Mouse (Mus musculus) liver, adult (tissue): Measurements from ENCODE around the gene Gnptg.

Source experiments
- GATA4 ChIP-seq: IDR thresholded peaks from 2 replicates; pipeline ENCODE4 v1.6.1; 2014; ENCODE audit warnings: mild to moderate bottlenecking, low read length; ENCODE audit not compliant: insufficient replicate concordance

Gnptg gene

GRCm38 (mm10) chr17:25219492-25220295 lies 20.2 kb downstream of the Gnptg start:
- TF ChIP-seq GATA4, result no peak

GRCm38 (mm10) chr17:25218967-25219366 lies 21.0 kb downstream of the Gnptg start:
- TF ChIP-seq GATA4, result no peak

GRCm38 (mm10) chr17:25215431-25215830 lies 24.5 kb downstream of the Gnptg start:
- TF ChIP-seq GATA4, result no peak

GRCm38 (mm10) chr17:25211705-25212104 lies 28.2 kb downstream of the Gnptg start:
- TF ChIP-seq GATA4, result no peak

- TF ChIP-seq GATA4, result no peak
Observed at GRCm38 (mm10) chr17:25210680-25211466, 29.1 kb downstream of the Gnptg start.

- TF ChIP-seq GATA4, result no peak
Observed at GRCm38 (mm10) chr17:25210006-25210405, 29.9 kb downstream of the Gnptg start.

- no peak for TF ChIP-seq GATA4
Observed at GRCm38 (mm10) chr17:25202401-25202800, 37.5 kb downstream of the Gnptg start.

- TF ChIP-seq GATA4, result no peak
Observed at GRCm38 (mm10) chr17:25189091-25189490, 50.8 kb downstream of the Gnptg start.

- no peak for TF ChIP-seq GATA4
Observed at GRCm38 (mm10) chr17:25188150-25189031, 51.5 kb downstream of the Gnptg start, which contains the start of gene Unkl. TSS of gene Unkl (plus strand) at chr17:25188397.

- no peak for TF ChIP-seq GATA4
Observed at GRCm38 (mm10) chr17:25187784-25188149, 52.2 kb downstream of the Gnptg start.

- TF ChIP-seq GATA4, result no peak
Observed at GRCm38 (mm10) chr17:25184961-25185360, 55.0 kb downstream of the Gnptg start.

- peak; percentile 100 for TF ChIP-seq GATA4
Observed at GRCm38 (mm10) chr17:25184129-25184691, 55.7 kb downstream of the Gnptg start, which contains the start of gene BC003965. TSS of gene BC003965 (plus strand) at chr17:25184554.
